Mouse (Mus musculus) liver, embryonic 13.5 days (tissue): ENCODE measurements at regions not wholly inside any gene's neighbourhood (a gene's known extent, or its start where the extent isn't known, plus 50 kb on each side); places are given as distances from the start of the nearest gene placed in this dataset.

ENCODE experiments used
- ATAC-seq: fragments of 200-750 bp; cut with Nextera tagmentation; 2 replicates; pipeline ENCODE4 v1.8.0; 2017; ENCODE audit warnings: low read depth, mild to moderate bottlenecking, moderate number of reproducible peaks, moderate library complexity
- DNase-seq: peaks from one replicate; pipeline ENCODE4 v3.0.0; 2022
- H3K27ac ChIP-seq: fragments of 300-500 bp; sonication (generic); 2 replicates; pipeline ENCODE4 v1.5.1; 2015; ENCODE audit warnings: moderate library complexity, mild to moderate bottlenecking, inconsistent platforms
- H3K27me3 ChIP-seq: fragments of 300-500 bp; sonication (generic); 2 replicates; pipeline ENCODE4 v1.6.1; 2015; ENCODE audit warnings: mild to moderate bottlenecking, inconsistent platforms
- H3K36me3 ChIP-seq: fragments of 300-500 bp; sonication (generic); 2 replicates; pipeline ENCODE4 v1.6.1; 2015; ENCODE audit warnings: mild to moderate bottlenecking, inconsistent platforms
- H3K4me1 ChIP-seq: fragments of 300-500 bp; sonication (generic); replicated peaks from 2 replicates; pipeline ENCODE4 v1.6.1; 2015; ENCODE audit warnings: inconsistent platforms
- H3K4me2 ChIP-seq: fragments of 300-500 bp; sonication (generic); 2 replicates; pipeline ENCODE4 v1.6.1; 2015; ENCODE audit warnings: inconsistent platforms, mild to moderate bottlenecking, moderate library complexity
- H3K4me3 ChIP-seq: fragments of 300-500 bp; sonication (generic); replicated peaks from 2 replicates; pipeline ENCODE4 v1.5.1; 2015; ENCODE audit warnings: mild to moderate bottlenecking, inconsistent platforms
- H3K9ac ChIP-seq: fragments of 300-500 bp; sonication (generic); 2 replicates; pipeline ENCODE4 v1.6.1; 2015; ENCODE audit warnings: mild to moderate bottlenecking, inconsistent platforms
- H3K9me3 ChIP-seq: fragments of 300-500 bp; sonication (generic); replicated peaks from 2 replicates; pipeline ENCODE4 v1.6.1; 2016; ENCODE audit warnings: inconsistent platforms
- WGBS: fragments of 180-500 bp; shearing (Covaris S2); methylation state at CpG from one replicate; pipeline ENCODE4 v1.1.7; 2015; ENCODE audit not compliant: insufficient replicate concordance; 5-methylcytosine and 5-hydroxymethylcytosine counted together

- H3K4me2 ChIP-seq, result no peak overlapping the region
- H3K9me3 ChIP-seq, result no peaks in the 10 kb centered on the region
- no peak overlapping the region for H3K9ac ChIP-seq
- H3K27me3 ChIP-seq, result no peaks in the 10 kb centered on the region
- H3K36me3 ChIP-seq, result no peaks in the 10 kb centered on the region
- DNase-seq, result no peak
- no peak for ATAC-seq
- no peak overlapping the region for H3K4me3 ChIP-seq
- no peaks in the 10 kb centered on the region for H3K4me1 ChIP-seq
- no peak overlapping the region for H3K27ac ChIP-seq
Observed at GRCm38 (mm10) chr2:160117148-160117547, 216.8 kb downstream of the Gm826 start.

- H3K4me3 ChIP-seq, result no peak overlapping the region
- H3K9ac ChIP-seq, result no peak overlapping the region
- no peaks in the 10 kb centered on the region for H3K36me3 ChIP-seq
- H3K4me1 ChIP-seq, result no peaks in the 10 kb centered on the region
- H3K27me3 ChIP-seq, result no peaks in the 10 kb centered on the region
- DNase-seq (no peak), ATAC-seq (no peak)
- H3K9me3 ChIP-seq, result no peaks in the 10 kb centered on the region
- H3K27ac ChIP-seq, result no peak overlapping the region
- no peak overlapping the region for H3K4me2 ChIP-seq
Observed at GRCm38 (mm10) chr2:160111176-160111692, 222.7 kb downstream of the Gm826 start.

- Histone ChIP-seq H3K27ac (no peak overlapping the region), H3K4me2 (no peak overlapping the region), H3K4me1 (no peaks in the 10 kb centered on the region), H3K27me3 (no peaks in the 10 kb centered on the region), H3K9me3 (no peaks in the 10 kb centered on the region), H3K36me3 (no peaks in the 10 kb centered on the region), H3K9ac (no peak overlapping the region), H3K4me3 (no peak overlapping the region)
- DNase-seq, result no peak
- 26% methylated on average over 12 of the region's 12 CpGs for WGBS
- ATAC-seq, result no peak
Observed at GRCm38 (mm10) chr2:160093078-160093477, 240.9 kb downstream of the Gm826 start.

DNA sequence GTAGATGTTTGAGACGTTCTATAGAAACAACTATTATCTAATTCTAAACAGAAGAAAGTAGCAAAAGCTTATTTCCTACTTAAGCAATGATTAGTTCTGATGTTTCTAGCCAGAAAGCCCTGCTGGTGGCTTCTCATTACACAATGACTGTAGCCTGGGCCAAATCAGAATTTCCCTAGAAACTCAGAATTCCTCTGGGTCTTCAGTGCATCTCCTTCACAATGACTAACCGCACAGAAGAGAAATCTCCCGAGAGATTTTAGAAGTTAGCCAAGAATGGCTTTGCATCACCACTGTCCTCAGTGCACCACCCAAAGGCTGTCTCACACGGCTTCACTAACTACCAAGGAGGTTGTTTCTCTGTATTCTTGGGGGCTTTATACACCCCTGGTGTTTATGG lies 248.0 kb downstream of the Gm826 start:
- DNase-seq, result no peak
- no peaks in the 10 kb centered on the region for H3K4me1 ChIP-seq
- no peak for ATAC-seq
- no peak overlapping the region for H3K9ac ChIP-seq
- no peaks in the 10 kb centered on the region for H3K36me3 ChIP-seq
- H3K27ac ChIP-seq, result no peak overlapping the region
- 60% methylated on average over 4 of the region's 4 CpGs for WGBS
- H3K4me3 ChIP-seq, result no peak overlapping the region
- H3K27me3 ChIP-seq, result no peaks in the 10 kb centered on the region
- H3K9me3 ChIP-seq, result no peaks in the 10 kb centered on the region
- no peak overlapping the region for H3K4me2 ChIP-seq

GRCm38 (mm10) chr2:160083674-160084073 lies 250.3 kb downstream of the Gm826 start:
- ATAC-seq (no peak), DNase-seq (no peak)
- 66% methylated on average over 4 of the region's 4 CpGs for WGBS
- no peaks in the 10 kb centered on the region for H3K4me1 ChIP-seq
- no peaks in the 10 kb centered on the region for H3K27me3 ChIP-seq
- no peaks in the 10 kb centered on the region for H3K36me3 ChIP-seq
- H3K4me2 ChIP-seq, result no peak overlapping the region
- no peaks in the 10 kb centered on the region for H3K9me3 ChIP-seq
- no peak overlapping the region for H3K4me3 ChIP-seq
- no peak overlapping the region for H3K9ac ChIP-seq
- no peak overlapping the region for H3K27ac ChIP-seq

DNA sequence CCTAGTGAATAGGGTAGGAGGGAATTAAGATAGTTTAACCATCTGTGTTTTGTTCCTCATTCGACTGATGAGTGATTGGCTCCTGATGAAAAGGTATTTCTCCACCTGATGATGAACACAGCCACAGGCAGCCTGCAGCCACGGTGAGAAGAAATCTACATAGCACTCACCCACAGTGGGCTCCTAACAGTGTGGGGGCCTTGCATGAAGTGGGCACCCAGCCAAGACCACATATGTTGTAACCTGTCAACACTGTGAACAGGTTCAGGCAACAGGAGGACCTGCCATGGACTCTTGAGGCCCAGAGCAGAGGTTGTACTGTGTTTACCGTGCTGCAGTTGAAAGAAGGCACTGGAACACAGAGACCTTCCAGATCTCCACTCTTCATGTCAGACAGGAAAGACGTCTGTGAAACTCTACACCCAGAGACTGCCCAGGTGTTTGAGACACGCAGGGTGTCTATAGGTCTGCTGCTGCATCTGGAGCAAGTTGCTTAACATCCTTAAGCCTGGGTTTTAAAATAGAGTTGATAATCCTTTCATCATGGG lies 251.8 kb downstream of the Gm826 start:
- H3K9ac ChIP-seq, result no peak overlapping the region
- no peaks in the 10 kb centered on the region for H3K27me3 ChIP-seq
- WGBS, result 51% methylated on average over 5 of the region's 5 CpGs
- DNase-seq (no peak), ATAC-seq (no peak)
- no peak overlapping the region for H3K4me2 ChIP-seq
- H3K9me3 ChIP-seq, result no peaks in the 10 kb centered on the region
- H3K4me3 ChIP-seq, result no peak overlapping the region
- no peaks in the 10 kb centered on the region for H3K36me3 ChIP-seq
- no peaks in the 10 kb centered on the region for H3K4me1 ChIP-seq
- H3K27ac ChIP-seq, result no peak overlapping the region

DNA sequence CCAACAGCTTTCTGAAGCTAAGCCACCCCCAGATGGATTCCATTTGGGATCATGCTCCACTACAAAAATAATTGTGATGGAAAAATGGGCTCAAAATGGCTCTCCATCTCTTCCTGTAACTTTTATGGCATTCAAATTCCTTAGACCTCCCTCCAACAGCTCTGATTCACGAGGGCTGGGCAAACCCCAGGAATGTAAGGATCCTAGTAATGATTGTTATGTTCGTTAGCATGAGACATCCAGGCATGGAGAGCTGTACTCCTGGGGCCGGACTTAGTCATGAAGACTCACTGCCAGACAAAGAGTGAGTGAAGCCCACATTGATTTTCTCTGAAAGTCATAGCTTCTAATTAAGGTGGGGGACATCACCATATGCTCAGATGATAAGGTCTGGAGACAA lies 258.3 kb downstream of the Gm826 start:
- H3K9me3 ChIP-seq, result no peaks in the 10 kb centered on the region
- H3K27me3 ChIP-seq, result no peaks in the 10 kb centered on the region
- 46% methylated on average over 3 of the region's 3 CpGs for WGBS
- ATAC-seq, result no peak
- no peak overlapping the region for H3K4me2 ChIP-seq
- no peaks in the 10 kb centered on the region for H3K36me3 ChIP-seq
- no peak overlapping the region for H3K4me3 ChIP-seq
- no peaks in the 10 kb centered on the region for H3K4me1 ChIP-seq
- no peak overlapping the region for H3K27ac ChIP-seq
- H3K9ac ChIP-seq, result no peak overlapping the region
- no peak for DNase-seq

- no peaks in the 10 kb centered on the region for H3K36me3 ChIP-seq
- ATAC-seq, result no peak
- H3K9me3 ChIP-seq, result no peaks in the 10 kb centered on the region
- no peaks in the 10 kb centered on the region for H3K27me3 ChIP-seq
- 29% methylated on average over 2 of the region's 2 CpGs for WGBS
- no peak overlapping the region for H3K4me2 ChIP-seq
- DNase-seq, result no peak
- H3K4me3 ChIP-seq, result no peak overlapping the region
- H3K27ac ChIP-seq, result no peak overlapping the region
- H3K9ac ChIP-seq, result no peak overlapping the region
- no peaks in the 10 kb centered on the region for H3K4me1 ChIP-seq
Observed at GRCm38 (mm10) chr2:160070441-160070840, 263.5 kb downstream of the Gm826 start.

- Histone ChIP-seq H3K27ac (no peak overlapping the region), H3K4me2 (no peak overlapping the region), H3K27me3 (no peaks in the 10 kb centered on the region), H3K36me3 (no peaks in the 10 kb centered on the region), H3K9ac (no peak overlapping the region), H3K4me1 (no peaks in the 10 kb centered on the region), H3K9me3 (no peaks in the 10 kb centered on the region), H3K4me3 (no peak overlapping the region)
- ATAC-seq, result no peak
- WGBS, result 30% methylated on average over 4 of the region's 4 CpGs
- no peak for DNase-seq
Observed at GRCm38 (mm10) chr2:160068772-160069171, 265.2 kb downstream of the Gm826 start.

DNA sequence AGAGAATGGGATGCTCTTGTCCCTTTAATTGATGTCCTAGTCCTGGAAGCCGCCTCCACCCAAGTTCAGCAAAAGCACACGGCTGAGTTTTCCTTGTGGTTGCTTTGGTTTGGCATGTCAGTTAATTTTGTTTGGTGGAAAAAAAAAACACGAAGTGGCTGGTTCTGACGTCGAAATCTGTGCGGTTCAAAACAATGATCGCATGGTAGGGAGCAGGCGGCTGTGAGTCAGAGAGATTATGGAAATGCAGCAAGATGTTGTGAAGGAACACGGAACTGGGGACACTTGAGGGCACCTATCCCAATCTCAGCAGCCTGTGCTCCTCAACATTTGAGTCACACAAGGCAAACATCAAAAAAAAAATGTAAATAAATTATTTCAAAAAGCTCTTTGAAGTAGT lies 266.1 kb downstream of the Gm826 start:
- Histone ChIP-seq H3K27me3 (no peaks in the 10 kb centered on the region), H3K4me2 (no peak overlapping the region), H3K27ac (no peak overlapping the region), H3K9me3 (no peaks in the 10 kb centered on the region), H3K36me3 (no peaks in the 10 kb centered on the region), H3K9ac (no peak overlapping the region), H3K4me1 (no peaks in the 10 kb centered on the region), H3K4me3 (no peak overlapping the region)
- DNase-seq (no peak), ATAC-seq (no peak)
- WGBS, result 63% methylated on average over 9 of the region's 9 CpGs

DNA sequence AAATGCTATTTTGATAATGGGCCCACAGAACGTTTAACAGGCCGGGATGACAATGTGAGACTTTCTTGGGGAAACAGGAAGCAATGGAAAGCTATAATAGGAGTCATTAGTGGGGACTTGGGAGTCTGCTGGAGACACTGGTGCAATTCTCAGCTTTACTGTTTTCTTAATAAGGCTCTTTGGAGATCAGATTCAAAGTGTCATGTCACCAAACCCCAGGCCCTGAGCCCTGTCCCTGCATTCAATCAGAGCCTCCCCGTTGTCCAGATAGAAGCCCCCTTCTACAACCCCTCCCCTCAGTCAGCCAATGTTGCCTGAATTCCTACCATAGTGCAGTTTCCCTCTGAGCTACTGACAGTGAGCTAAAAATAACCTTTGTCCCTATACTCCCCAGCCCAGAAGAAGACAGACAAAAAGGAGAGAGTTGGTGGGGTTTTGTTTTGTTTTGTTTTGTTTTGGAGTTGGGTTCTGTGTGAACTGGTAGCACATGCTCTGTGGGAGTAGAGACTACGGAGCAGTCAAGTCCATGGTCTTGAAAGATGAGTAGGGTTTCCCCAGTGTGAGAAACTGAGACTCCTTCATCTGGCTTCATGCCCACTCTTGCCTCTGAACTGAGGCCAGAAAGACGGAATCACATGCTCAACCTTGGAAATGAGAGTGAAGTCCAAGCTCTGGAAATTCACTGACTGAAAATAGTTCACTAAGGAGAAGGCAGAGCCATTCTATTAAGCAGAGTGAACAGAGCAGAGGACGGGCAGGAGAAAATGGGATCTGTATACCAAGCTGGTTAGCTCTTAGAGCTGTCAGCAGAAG lies 267.3 kb downstream of the Gm826 start:
- no peak for ATAC-seq
- Histone ChIP-seq H3K4me3 (no peak overlapping the region), H3K9me3 (no peaks in the 10 kb centered on the region), H3K36me3 (no peaks in the 10 kb centered on the region), H3K27me3 (no peaks in the 10 kb centered on the region), H3K9ac (no peak overlapping the region), H3K4me1 (no peaks in the 10 kb centered on the region), H3K27ac (no peak overlapping the region), H3K4me2 (no peak overlapping the region)
- WGBS, result 36% methylated on average over 6 of the region's 6 CpGs
- no peak for DNase-seq
